Mouse (Mus musculus) brown adipose tissue, adult 24 weeks (tissue): ENCODE measurements around the gene Cks2. TPM values are rescaled to one million over a fixed set of nuclear protein-coding genes. Genes with fewer than 3 reads are reported as not detected.
"Not testable (repeated sequence)": the region's sequence is repeated elsewhere in the genome, so short reads cannot be mapped to it uniquely, and the experiment has no call there.

Experiments used
- H3K27ac ChIP-seq: fragments of 200-500 bp; replicated peaks from 2 replicates; pipeline ENCODE4 v1.5.1; 2012; ENCODE audit warnings: low read depth, mild to moderate bottlenecking, low read length
- H3K4me1 ChIP-seq: fragments of 200-500 bp; 2 replicates; pipeline ENCODE4 v1.6.1; 2012; ENCODE audit warnings: low read length, mixed read lengths; ENCODE audit not compliant: control insufficient read depth, insufficient read depth, insufficient read length
- H3K4me3 ChIP-seq: fragments of 200-500 bp; 2 replicates; pipeline ENCODE4 v1.5.1; 2012; ENCODE audit warnings: low read depth, mild to moderate bottlenecking, low read length, moderate library complexity; ENCODE audit not compliant: insufficient read depth
- polyA plus RNA-seq: library from polyadenylated mRNA; stranded (reverse); fragments of >200 nt; gene quantifications from 2 replicates; pipeline ENCODE4 v1.2.4, GENCODE M21; 2012; ENCODE audit not compliant: missing spikeins, insufficient read depth, insufficient read length

Gene Cks2
- polyA plus RNA-seq, 1 experiment, result 5.5 TPM

DNA sequence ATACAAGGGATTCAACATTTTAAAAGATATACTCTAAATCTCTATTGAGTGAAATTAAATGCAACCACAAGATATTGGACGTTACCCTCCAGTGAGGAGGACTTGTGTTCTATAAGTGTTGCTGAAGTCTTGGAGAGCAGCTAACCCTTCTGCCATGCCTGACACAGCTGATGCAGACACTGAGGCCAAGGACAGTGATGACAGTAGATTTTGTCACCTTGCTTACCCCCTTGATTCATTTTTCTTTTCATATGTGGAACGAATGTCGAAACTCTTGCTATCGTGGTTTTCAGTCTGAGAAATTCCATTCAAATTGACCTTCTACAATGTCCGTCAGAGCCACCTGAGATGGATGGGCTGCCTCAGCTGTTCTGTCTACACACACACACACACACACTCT is 22.4 kb upstream of the Cks2 start:
- Histone ChIP-seq H3K4me3 (no peak overlapping the region), H3K4me1 (no peaks in the 10 kb centered on the region), H3K27ac (no peak overlapping the region)

DNA sequence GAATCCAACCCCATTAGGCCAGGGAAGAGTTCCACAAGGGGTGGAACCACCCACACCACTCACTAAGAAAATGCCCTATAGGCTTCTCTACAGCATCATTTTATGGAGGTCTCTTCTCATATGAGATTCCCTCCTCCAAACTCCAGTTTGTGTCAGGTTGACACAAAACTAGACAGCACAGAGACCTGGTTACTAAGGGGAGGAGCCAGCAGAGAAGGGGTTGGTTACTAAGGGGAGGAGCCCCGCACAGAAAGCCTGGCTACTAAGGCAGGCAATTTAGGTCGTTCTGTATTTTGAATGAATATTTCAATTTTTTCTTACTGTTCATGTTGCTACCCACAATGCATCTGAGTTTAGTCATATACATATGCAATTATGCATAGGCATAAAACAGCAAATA is 21.4 kb upstream of the Cks2 start:
- H3K4me3 ChIP-seq, result no peak overlapping the region
- no peaks in the 10 kb centered on the region for H3K4me1 ChIP-seq
- no peak overlapping the region for H3K27ac ChIP-seq

DNA sequence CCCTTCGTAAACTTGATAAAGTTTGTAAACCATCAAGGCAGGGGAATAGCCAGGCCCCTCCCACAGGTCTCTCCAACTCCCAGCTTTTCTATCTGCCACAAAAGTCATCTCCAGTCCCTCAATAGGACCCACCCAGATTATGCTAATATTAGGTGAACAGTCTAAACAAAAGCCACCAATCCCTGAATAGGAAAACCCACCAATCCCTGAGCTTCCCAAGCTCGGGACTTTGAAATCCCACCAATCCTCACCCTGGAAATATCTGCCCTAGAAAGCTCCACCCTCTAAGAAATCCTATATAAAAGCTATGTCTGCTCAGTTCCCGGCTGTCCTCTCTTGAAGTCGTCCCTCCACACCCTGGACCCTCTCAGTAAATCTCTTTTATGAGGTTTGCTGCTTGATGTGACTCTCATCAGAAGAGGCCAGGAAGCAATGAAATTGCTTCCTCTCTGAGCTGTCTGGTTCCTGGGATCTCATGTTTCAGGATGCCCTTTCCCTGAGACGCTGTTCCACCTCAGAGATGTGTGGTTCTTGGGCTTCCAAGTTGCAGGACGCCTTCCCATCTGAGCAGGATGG is 16.7 kb upstream of the Cks2 start:
- Histone ChIP-seq H3K4me1 (no peaks in the 10 kb centered on the region), H3K27ac (no peak overlapping the region), H3K4me3 (no peak overlapping the region)

- Histone ChIP-seq H3K4me3 (no peak overlapping the region), H3K4me1 (no peaks in the 10 kb centered on the region), H3K27ac (no peak overlapping the region)
Observed at GRCm38 (mm10) chr13:51631354-51631992, 13.6 kb upstream of the Cks2 start.

DNA sequence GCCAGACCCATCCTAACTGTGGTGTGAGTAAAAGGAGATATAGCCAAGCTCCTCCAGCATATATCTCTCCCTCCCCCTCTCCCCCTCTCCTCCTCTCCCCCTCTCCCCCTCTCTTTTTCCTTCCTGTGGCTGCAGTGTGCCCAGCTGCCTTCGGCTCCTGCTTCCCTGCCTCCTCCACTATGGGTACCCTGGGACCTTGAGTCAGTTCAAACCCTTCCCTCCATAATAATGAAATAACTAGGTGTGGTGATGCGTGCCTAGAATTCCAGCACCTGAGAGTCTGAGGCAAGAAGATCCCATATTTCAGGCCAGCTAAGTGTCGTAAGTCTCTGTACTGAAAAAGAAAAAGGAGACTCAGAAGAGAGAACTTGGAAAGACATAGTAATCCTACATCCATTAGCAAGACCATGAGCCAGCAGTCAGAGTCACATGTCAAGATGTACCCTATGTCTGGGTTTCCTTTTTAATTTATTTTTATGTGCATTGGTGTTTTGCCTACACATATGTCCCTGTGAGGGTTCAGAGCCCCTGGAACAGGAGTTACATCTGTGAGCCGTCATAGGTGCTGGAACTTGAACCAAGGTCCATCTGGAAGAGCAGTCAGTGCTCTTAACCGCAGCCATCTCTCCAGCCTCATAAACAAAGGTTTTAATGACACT is 12.3 kb upstream of the Cks2 start:
- H3K4me1 ChIP-seq, result no peaks in the 10 kb centered on the region

GRCm38 (mm10) chr13:51635384-51635783 is 9.6 kb upstream of the Cks2 start:
- not testable (repeated sequence) for H3K4me3 ChIP-seq, H3K27ac ChIP-seq, H3K4me1 ChIP-seq

More for the DNA sequence above, 12.3 kb upstream of the Cks2 start:
- Histone ChIP-seq H3K4me3 (no peak overlapping the region), H3K27ac (no peak overlapping the region)

- H3K4me3 ChIP-seq, result no peak overlapping the region
- H3K4me1 ChIP-seq, result no peaks in the 10 kb centered on the region
- H3K27ac ChIP-seq, result no peak overlapping the region
Observed at GRCm38 (mm10) chr13:51638958-51639357, 6.1 kb upstream of the Cks2 start.

- no peak overlapping the region for H3K4me3 ChIP-seq
- H3K4me1 ChIP-seq, result no peaks in the 10 kb centered on the region
- no peak overlapping the region for H3K27ac ChIP-seq
Observed at GRCm38 (mm10) chr13:51641424-51641823, 3.6 kb upstream of the Cks2 start.

GRCm38 (mm10) chr13:51642171-51642778 is 2.8 kb upstream of the Cks2 start:
- no peak overlapping the region for H3K27ac ChIP-seq
- H3K4me1 ChIP-seq, result no peaks in the 10 kb centered on the region
- H3K4me3 ChIP-seq, result no peak overlapping the region

DNA sequence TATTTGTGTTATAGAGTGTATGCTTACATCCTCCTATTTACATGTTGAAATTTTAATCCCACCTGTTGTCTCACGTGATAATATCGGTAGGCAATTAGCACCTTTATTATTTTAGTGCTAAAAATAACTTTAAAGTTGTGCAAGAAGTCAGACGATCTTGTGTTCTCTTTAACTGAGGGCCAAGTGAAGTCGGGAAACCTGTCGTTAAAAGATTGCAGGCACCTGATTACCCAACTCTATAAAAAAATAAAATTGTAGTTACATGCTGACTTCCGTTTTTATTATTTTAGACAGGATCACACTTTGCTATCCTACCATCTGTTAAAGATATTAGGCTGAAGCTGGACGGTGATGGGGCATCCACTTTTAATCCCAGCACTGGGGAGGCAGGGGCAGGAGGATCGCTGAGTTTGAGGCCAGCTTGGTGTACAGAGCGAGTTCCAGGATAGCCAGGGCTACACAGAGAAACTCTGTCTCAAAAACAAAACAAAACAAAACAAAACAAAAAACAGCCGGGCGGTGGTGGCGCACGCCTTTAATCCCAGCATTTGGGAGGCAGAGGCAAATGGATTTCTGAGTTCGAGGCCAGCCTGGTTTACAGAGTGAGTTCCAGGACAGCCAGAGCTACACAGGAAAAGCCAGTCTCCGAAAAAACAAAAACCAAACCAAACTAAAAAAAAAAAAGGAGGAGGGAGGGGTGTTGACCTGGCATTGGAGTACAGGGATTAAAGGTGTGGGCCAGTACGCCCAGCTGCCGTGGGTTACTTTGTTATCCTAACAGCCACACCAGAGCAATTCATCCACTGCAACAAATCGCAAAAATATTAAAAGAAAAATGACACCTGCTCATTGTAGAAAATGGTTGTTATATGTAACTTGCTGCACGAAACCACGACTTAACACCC is 856 bp upstream of the Cks2 start:
- H3K4me1 ChIP-seq, result no peaks in the 10 kb centered on the region
- H3K4me3 ChIP-seq, result peak overlapping the region; percentile 87
- H3K27ac ChIP-seq, result 0 out of 2 replicates have a peak overlapping the region, but pooled peaks have one; percentile 27

GRCm38 (mm10) chr13:51645872-51646271 is 840 bp downstream of the Cks2 start:
- Histone ChIP-seq H3K4me3 (peak overlapping the region; percentile 68), H3K27ac (no peak overlapping the region), H3K4me1 (no peaks in the 10 kb centered on the region)

- no peak overlapping the region for H3K27ac ChIP-seq
- H3K4me3 ChIP-seq, result no peak overlapping the region
- no peaks in the 10 kb centered on the region for H3K4me1 ChIP-seq
Observed at GRCm38 (mm10) chr13:51646362-51647027, 1.5 kb downstream of the Cks2 start.

GRCm38 (mm10) chr13:51647770-51648169 is 2.7 kb downstream of the Cks2 start:
- Histone ChIP-seq H3K4me3 (no peak overlapping the region), H3K27ac (no peak overlapping the region), H3K4me1 (no peaks in the 10 kb centered on the region)

DNA sequence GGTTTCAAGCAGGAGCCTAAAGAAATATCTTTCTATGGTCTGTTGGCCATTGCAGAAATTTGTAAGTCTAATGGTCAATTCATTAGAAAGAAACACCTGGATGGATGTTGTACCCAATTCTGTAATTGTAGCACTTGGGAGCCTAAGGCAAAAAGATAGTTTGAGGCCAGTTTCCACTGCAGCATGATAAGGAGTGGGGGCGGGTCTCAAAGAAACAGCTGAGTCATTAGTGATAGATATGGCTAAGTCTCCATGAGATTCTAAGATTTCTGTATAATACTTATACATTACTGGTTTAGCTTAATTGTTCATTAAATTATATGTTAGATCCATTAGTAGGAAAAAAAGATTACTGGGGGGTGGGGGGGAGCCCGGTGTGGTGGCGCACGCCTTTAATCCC is 3.2 kb downstream of the Cks2 start:
- Histone ChIP-seq H3K4me3 (no peak overlapping the region), H3K27ac (no peak overlapping the region)

More for the DNA sequence above, 3.2 kb downstream of the Cks2 start:
- H3K4me1 ChIP-seq, result no peaks in the 10 kb centered on the region
